Mouse (Mus musculus): ENCODE measurements at regions not wholly inside any gene's neighbourhood (a gene's known extent, or its start where the extent isn't known, plus 50 kb on each side); places are given as distances from the start of the nearest gene placed in this dataset.
A peak's percentile ranks its signal among the peaks of the same experiment; 100 is the strongest.

DNA sequence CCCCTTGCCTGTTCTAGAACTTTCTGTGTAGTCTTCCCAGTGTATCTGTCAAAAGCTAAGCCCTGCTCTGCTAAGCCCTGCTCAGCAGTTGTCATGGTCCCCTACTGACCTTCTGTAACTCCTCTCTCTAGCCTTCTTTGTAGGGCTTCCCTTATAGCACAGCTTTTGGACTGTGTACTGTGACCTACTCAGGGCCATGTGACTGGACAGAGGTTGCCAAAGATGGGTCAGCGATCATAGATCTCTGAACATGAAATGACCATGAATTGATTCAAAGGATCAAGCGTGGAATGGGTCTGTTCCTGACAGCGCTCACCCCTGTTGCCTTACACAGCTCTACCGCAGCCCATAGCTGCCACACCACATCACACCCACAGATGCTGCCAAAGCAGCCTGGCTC is 294.3 kb downstream of the Sox9 start:
- no peak for ATAC-seq (ENCODE audit: insufficient number of reproducible peaks, low FRiP score, low TSS enrichment)

DNA sequence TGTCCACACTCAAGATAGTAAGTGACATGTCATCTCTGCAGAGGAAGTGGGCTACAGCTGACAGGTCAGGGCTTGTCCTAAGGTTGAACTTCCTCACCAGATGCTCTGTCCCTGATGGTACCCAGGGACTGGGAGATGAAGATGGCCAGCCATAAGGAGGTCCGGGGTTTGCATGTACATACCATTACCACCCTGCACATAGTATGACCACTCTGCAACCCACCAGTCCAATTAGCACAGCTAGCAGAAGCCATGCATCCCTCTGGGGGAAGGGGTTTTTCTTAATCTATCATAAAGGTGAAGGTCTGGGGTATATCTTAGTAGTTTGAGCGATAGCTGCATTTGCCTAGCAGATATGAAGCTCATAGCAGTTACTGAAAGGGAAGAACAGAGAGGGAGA is 298.3 kb downstream of the Sox9 start:
- ATAC-seq (ENCODE audit: insufficient number of reproducible peaks, low FRiP score, low TSS enrichment) = no peak

DNA sequence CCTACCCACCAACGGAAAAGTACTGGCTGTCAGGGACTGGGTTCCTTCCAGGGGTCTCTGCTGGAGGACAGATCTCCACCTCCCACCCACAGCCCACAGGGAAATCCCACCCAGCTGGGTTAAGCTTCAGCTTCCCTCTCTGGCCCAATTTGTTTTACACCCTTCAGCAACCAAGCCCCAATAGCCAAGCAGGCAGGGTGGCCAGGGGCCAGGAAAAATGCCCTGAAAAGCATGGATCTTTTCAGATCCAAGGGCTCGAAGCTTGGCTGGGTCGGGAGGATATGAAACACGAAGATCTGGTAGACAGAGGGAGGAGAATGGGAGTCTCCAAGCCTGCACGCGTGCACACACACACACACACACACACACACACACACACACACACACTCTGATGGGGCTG is 302.4 kb downstream of the Sox9 start:
- ATAC-seq (ENCODE audit: insufficient number of reproducible peaks, low FRiP score, low TSS enrichment) = no peak

DNA sequence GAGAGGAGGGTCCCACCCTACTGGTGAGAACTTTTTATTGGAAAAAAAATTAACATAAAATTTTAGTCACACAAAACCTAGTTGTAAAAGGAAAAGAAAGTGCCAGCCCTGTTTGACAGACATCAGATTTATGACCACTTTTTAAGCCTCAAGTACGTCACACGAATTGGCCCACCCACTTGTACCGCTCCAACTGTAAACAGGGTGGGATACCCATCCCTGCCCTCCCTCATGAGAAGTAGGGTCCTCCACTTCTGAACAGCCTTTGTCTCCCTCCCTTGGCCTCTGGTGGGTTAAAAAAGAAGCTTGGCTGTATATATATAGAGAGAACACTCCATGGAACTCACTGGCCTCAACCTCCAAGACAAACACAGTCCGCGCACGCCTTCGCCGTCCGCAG is 303.5 kb downstream of the Sox9 start:
- no peak for ATAC-seq (ENCODE audit: insufficient number of reproducible peaks, low FRiP score, low TSS enrichment)

DNA sequence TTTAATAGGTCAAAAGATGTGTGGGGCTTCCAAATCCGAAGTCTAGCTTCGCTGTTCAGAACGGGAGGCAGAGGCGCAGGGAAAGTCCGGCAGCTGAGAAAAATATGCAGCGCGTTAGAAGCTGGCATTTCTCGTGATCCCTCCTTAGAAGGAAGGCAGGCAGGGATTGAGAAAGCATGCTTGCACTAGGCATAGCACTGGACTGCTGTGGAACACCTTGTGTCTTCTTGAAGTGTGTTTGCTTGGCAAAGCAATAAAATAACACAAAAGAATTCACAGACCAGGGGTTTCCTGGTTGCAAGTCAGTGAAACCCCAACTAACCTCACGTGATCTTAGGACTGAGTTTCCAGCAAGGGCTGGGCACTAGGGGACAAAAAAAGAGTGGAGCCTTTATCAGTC is 305.1 kb downstream of the Sox9 start:
- ATAC-seq (ENCODE audit: insufficient number of reproducible peaks, low FRiP score, low TSS enrichment) = no peak

DNA sequence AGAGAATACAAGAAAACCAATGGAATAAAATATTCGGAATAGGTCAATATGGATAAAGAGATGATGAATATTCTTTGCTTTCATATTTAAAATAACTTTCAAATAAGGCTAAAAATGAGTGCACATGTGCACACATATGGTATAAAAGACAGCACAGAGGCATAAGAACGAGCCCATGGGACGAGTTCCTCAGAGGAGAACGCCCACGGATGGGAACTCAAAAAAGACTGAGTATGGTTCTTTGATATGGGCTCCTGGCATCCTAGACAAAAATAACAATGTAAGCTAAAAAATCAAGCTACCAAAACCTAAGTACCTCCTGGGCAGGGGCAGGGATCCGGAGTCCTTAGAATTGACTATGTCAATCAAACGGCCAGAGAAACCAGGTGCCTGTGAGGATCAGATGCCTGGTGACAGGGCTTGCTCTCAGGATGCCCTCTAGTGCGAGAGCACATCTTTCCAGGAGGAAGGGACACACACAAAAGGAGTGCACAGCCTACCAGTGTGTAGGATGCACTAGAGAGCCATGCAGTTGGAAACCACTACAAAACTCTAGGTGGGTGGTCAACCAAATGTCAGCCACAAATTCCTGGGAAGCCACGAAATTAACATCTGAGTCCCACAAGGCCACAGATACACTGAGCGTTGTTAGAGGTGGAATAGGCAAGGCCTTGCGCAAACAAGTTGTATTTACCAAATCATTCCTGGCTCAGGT is 307.8 kb downstream of the Sox9 start:
- no peak for ATAC-seq (ENCODE audit: insufficient number of reproducible peaks, low FRiP score, low TSS enrichment)

DNA sequence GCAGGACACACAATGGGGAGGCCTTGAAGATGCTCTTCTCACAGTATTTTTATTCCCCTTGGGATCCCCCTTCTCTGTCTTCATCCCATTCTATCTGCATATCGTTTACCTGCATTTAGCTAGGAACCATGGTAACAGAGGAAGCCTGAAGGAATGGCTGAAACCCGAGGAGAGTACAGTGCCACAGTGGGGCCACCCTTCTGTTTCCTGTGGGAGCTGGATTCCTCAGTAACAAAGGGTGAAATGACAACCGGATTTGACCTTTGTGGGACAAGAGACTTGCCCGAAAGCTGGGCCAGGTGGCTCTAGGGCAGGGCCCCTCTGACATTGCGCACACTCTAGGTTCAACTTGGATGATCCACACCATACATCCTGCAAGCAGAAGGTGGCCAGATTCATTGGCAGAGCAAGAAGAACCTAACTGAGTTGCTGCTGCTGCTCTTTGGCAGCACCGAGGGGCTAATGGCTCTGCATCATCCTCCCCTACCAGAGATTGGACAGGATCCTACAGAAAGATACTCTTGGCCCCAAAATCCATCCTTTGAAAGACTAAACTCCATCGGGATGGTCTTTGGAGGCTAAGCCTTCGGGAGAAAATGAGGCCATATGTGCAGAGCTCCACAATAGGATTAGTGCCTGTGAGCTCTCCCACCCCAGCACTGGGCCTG is 310.0 kb downstream of the Sox9 start:
- peak; percentile 67 for ATAC-seq (ENCODE audit: insufficient number of reproducible peaks, low FRiP score, low TSS enrichment)

DNA sequence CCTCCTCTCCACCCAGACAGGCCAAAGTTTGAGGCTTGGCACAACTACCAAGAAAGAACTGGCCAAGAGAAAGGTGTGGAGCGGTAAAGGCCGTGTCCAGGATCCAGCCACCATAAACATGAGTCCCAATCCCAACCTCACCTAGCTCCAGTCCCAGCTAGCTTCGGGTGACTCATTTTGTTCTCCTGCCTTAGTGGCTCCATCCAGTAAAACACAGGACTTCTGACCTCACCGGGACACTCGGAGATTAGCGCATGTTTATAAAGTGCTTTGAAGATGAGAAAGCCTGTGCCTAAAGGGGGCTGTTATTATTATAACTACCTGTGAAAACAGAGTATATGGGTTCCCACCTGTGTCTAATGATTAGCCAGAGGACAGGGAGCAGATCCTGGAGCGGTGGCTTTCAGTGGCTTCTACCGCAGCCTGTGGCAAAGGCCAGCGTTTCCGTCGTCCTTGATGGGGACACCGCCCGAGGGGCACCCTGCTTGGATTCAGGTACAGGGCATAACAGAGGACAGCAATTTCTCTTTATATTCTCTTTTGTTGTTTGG is 311.9 kb downstream of the Sox9 start:
- ATAC-seq (ENCODE audit: insufficient number of reproducible peaks, low FRiP score, low TSS enrichment) = no peak

DNA sequence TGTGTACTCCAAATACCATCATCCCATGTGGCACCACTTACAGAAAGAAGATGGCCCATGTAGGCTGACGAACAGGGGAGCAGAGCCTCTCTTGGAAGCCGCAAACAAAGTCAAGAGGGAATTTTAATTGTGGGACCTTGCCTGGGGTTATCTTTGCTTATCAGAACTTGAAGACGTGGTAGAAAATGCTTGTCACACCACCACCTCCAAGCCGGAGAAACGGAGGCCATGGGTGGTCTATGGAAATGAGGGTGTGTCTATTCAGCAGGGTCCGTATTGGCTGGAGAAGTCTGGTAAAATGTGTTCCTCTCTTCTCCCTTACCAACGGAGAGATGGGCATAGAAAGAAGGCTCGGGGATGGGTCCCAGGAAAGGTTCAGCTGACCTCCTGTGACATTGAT is 313.6 kb downstream of the Sox9 start:
- ATAC-seq (ENCODE audit: insufficient number of reproducible peaks, low FRiP score, low TSS enrichment) = no peak

DNA sequence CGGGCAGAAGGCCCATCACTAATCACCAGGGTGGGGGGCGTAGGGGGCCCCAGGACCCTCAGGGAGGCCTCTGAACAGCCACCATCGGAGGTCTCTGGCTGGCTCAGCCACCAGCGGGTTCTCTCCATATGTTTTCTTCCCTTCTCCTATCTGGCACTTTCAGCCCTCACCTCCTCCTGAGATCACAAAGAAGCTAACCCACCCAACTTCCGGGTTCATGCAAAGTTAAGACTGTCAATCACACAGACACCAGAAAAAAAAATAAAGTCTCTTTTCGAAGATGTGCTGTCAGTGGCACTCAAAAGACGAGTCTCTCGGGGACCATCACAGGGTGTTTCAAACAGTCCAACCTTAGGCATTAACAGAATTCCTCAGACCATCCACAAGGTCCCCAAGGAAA is 314.2 kb downstream of the Sox9 start:
- ATAC-seq (ENCODE audit: insufficient number of reproducible peaks, low FRiP score, low TSS enrichment) = no peak

DNA sequence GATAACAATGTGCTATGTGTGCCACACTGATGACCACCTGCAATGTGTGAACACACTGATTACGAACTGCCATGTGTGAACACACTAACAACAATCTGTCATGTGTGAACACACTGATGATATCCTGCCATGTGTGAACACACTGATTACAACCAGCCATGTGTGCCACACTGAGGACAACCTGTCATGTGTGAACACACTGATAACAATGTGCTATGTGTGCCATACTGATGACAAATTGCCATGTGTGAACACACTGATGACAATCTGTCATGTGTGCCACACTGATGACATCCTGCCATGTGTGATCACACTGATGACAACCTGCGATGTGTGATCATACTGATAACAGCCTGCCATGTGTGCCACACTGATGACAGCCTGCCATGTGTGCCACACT is 316.3 kb downstream of the Sox9 start:
- no peak for ATAC-seq (ENCODE audit: insufficient number of reproducible peaks, low FRiP score, low TSS enrichment)

DNA sequence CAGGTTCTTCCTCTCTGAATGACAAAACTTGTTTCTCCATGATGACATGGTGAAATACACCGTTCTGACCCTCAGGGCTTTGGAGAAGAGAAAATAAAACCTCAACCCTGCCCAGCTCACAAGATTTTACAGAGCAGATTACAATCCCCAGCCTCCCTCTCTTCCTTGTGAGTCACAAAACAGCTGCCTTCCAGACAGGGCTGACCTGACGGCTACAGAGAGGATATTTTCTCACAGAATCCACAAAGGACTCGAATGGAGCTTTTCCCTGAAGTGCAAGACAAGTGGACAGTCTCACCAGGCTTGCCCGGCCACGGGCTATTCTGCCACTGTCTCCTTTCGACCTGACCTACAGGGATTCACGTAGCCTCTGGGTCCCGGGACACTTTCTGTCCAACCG is 318.8 kb downstream of the Sox9 start:
- no peak for ATAC-seq (ENCODE audit: insufficient number of reproducible peaks, low FRiP score, low TSS enrichment)

DNA sequence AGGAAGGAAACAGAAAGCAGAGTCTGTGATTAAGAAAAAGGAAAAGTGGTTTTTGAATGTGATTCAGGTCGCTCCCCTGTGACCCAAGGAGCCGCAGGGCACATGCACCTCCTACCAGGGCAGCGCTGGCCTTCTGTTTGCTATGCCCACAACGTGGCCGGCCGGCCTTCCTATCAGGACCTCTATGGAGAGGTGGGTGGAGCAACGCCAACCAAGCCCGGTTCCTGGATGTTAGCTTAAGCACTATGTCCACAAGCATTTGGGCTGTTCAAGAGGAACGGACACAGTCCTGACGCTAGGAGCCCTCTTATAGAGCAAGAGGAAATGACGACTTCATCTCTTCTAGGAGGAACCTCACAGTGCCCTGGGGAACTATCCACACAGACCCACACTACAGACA is 319.5 kb downstream of the Sox9 start:
- no peak for ATAC-seq (ENCODE audit: insufficient number of reproducible peaks, low FRiP score, low TSS enrichment)

DNA sequence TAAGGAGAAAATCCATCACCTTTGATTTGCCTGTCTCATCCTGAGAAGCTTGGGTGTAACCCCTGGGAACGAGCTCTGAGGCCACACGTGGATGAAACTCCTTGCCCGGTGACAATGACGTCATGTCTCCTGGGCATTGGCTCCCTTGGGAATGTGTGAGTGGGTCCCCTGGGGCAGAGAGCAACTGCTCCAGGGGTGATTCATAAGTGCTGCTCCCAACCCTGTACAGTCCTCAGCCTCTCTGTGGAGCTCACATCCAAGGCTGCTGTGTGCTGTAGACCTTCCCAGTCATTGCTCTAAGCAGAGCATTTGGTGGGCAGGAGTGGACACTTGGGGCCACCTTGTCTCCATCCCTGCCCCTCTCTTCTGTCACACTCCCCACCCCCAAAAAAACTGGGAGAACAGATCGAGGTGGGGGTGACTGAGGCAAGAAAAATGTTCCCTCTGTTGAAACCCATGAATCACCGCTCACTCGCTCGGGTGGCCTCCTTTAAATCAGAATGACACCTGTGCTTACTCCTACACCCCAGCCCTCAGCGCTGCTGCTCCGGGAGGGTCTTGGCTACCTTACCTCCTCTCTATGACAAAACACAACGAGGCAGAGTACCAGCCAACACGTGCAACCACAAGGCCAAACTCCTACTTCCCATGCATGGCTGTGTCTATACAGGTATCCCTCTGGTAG is 321.3 kb downstream of the Sox9 start:
- no peak for ATAC-seq (ENCODE audit: insufficient number of reproducible peaks, low FRiP score, low TSS enrichment)

DNA sequence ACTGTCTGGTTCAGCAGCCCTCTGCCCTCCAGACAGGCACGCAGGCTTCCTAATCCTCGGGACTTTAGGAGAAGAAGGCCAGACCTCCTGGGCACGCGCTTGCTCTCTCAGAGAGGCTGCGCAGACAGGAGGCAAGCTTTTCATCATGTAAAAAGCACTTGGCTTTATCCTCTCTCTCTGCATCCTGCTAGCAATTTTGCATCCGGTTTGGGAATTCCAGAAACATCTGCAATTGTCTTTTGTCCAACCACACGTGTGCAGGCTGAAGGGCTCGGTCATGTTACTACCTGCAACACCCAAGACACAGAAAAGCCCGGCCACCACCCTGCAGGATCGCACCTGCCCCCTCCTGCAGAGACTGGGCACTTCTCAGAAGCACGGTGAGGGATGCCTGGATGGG is 323.3 kb downstream of the Sox9 start:
- ATAC-seq (ENCODE audit: insufficient number of reproducible peaks, low FRiP score, low TSS enrichment) = no peak

DNA sequence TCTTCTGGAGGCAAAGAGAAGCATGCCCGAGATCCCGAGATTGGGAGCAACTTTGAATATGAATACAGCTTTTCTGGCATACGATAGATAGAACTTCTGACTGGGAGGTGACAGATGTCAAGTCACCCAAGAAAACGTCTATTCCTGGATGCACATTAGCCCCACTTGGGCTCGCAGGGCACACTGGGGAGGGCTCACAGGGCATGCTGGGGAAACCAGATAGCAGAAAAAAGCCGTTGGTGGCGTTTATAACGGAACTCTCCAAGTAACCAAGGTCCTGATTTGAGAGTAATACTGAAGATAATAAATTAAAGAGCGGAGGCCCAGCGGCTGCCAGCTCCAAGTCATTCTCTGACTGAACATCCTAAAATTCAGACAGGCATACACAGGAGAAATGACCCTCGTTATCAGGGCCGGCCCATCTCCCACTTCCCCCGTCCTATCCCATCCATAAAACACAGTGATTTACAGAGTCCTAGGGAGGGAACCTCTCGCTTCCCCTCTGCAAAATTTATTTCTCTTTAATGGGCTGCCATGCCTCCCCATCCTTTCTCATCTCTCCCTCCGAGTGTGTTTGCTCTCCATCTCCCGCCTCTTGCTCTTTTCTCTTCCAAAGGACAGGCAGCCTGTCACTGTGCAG is 325.3 kb downstream of the Sox9 start:
- ATAC-seq (ENCODE audit: insufficient number of reproducible peaks, low FRiP score, low TSS enrichment) = no peak

DNA sequence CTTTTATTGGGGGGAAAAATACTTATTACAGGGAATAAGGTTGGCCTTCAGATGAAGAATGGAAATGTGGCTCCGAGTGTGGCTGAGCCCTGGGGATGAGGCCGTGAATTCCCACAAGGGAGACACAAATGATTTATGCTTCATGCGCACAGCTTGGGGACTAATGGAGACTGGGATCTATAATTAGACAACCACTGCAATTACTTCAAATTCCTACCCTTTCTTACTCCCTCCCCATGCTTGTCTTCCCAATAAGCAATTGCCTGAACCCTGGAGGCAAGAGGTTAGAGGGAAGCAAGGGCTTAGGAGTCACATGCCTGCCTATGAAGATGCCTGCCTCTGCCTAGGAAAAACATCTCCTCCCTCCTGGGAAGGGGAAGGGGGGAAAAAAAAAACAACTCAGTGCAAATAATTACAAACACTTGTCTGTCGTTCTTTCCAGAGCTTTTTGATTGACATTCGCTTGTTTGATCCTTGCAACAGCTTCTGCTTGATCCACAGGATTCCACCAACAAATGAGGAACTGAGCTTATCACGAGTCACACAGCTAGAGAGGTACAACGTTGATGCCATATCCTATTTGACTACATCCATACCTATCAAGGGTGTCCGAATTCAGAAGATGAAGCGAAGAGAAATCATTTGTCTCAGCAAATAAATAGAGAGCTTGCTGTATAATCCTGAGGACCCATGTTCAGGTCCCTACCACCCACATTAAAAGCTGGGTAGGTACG is 326.1 kb downstream of the Sox9 start:
- no peak for ATAC-seq (ENCODE audit: insufficient number of reproducible peaks, low FRiP score, low TSS enrichment)

DNA sequence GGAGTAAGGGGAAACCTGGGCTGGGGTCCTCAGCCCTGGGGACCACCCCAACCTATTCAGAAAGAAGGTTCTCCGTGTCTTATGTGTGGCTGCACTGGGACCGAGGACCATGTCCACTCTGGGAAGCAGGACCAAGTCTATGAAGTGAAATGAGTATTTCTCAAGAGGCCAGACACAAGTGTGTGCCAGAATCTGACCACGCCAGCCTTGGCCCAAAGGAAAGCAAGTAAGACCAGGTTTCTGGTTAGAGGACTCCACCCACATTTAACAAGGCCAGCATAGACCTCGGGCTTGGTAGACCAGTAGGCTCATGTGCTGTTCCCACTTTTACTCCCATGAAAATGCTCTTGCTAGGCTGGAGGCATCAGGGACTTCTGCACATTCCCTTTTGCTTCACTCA is 327.1 kb downstream of the Sox9 start:
- ATAC-seq (ENCODE audit: insufficient number of reproducible peaks, low FRiP score, low TSS enrichment) = no peak

DNA sequence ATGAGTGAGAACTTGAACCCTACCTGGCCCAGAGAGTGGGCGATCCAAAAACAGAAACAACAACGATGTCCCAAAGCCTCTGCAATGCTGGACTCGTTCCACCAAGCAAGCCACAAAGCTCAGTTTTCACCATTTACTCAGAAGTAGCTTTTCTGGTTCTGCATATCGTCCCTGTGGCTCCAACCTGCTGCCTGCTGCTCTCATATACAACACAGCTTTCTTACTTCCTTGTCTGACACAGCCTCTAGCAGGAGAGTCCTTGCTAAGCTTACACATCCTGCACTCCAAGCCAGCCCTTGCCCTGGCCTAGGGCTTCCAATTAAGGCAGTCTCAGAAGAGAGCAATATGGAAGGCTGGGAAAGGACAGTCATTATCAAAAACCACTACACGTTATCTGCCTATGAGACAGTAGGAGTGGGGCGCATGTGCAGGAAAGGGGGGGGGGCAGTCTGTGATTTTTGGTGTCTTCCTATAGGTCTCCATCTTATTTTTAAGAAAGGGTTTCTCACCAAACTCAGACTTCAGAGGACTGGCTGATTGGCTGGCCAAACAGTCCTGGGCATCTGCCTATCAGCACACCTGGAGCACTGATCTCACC is 331.3 kb downstream of the Sox9 start:
- no peak for ATAC-seq (ENCODE audit: insufficient number of reproducible peaks, low FRiP score, low TSS enrichment)
